Mouse (Mus musculus): ENCODE measurements at regions not wholly inside any gene's neighbourhood (a gene's known extent, or its start where the extent isn't known, plus 50 kb on each side); places are given as distances from the start of the nearest gene placed in this dataset.
"Not testable (repeated sequence)": the region's sequence is repeated elsewhere in the genome, so short reads cannot be mapped to it uniquely, and the experiment has no call there.

DNA sequence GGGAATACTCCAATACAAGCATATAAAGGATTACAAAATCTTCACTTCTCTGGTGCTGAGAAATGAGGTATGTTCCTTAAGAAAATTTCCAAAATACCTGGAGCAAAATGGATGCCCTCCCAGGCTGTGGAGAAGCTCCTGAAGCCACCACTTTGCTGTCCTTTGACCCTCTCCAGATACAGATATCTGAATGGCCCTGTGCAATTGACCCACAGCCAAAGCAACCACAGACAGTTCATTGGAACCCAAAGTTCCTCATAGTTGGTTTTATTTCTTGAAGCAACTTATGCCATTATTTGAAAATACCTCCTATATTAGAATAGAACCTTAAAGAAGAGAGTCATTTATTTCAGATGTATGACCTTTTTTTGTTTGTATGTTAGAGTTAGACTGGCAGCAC lies 891.5 kb downstream of the Pla2g4a start:
- Histone ChIP-seq H3K36me3 (ENCODE audit: control insufficient read depth, insufficient read depth, low read length) (no peaks in the 10 kb centered on the region), H3K27ac (replicated peaks) (no peak overlapping the region), H3K27me3 (ENCODE audit: control insufficient read depth, insufficient read depth, low read length) (no peaks in the 10 kb centered on the region), H3K9me3 (ENCODE audit: control insufficient read depth, low read length) (no peaks in the 10 kb centered on the region), H3K4me1 (replicated peaks; ENCODE audit: control insufficient read depth, insufficient read depth) (no peaks in the 10 kb centered on the region), H3K9ac (ENCODE audit: low read length) (no peak overlapping the region), H3K4me2 (replicated peaks; ENCODE audit: low read depth) (no peak overlapping the region), H3K4me3 (ENCODE audit: low read depth, low read length) (no peak overlapping the region)
- TF ChIP-seq CTCF (IDR thresholded peaks at IDR 0.05; ENCODE audit: low read depth) (no peak), EP300 (optimal IDR thresholded peaks at IDR 0.05) (no peak)
- no peak for ATAC-seq (ENCODE audit: low FRiP score, low TSS enrichment)
- no peak for DNase-seq (ENCODE audit: low spot score)

DNA sequence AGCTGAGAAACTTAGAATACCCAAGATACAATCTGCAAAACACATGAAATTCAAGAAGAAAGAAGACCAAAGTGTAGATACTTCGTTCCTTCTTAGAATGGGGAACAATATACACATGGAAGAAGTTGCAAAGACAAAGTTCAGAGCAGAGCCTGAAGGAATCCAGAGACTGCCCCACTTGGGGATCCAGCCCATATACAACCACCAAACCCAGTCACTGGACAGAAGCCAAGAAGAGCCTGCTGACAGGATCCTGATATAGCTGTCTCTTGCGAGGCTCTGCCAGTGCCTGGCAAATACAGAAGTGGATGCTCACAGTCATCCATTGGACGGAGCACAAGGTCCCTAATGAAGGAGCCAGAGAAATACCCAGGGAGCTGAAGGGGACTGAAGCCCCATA lies 898.1 kb downstream of the Pla2g4a start:
- not testable (repeated sequence) for H3K27me3 ChIP-seq (ENCODE audit: control insufficient read depth, insufficient read depth, low read length); H3K4me2 ChIP-seq (replicated peaks; ENCODE audit: low read depth); H3K9ac ChIP-seq (ENCODE audit: low read length); H3K36me3 ChIP-seq (ENCODE audit: control insufficient read depth, insufficient read depth, low read length); H3K9me3 ChIP-seq (ENCODE audit: control insufficient read depth, low read length); H3K27ac ChIP-seq (replicated peaks); H3K4me3 ChIP-seq (ENCODE audit: low read depth, low read length); ATAC-seq (ENCODE audit: low FRiP score, low TSS enrichment); DNase-seq (ENCODE audit: low spot score); H3K4me1 ChIP-seq (replicated peaks; ENCODE audit: control insufficient read depth, insufficient read depth)
- WGBS, result 79% methylated on average over 3 of the region's 3 CpGs

DNA sequence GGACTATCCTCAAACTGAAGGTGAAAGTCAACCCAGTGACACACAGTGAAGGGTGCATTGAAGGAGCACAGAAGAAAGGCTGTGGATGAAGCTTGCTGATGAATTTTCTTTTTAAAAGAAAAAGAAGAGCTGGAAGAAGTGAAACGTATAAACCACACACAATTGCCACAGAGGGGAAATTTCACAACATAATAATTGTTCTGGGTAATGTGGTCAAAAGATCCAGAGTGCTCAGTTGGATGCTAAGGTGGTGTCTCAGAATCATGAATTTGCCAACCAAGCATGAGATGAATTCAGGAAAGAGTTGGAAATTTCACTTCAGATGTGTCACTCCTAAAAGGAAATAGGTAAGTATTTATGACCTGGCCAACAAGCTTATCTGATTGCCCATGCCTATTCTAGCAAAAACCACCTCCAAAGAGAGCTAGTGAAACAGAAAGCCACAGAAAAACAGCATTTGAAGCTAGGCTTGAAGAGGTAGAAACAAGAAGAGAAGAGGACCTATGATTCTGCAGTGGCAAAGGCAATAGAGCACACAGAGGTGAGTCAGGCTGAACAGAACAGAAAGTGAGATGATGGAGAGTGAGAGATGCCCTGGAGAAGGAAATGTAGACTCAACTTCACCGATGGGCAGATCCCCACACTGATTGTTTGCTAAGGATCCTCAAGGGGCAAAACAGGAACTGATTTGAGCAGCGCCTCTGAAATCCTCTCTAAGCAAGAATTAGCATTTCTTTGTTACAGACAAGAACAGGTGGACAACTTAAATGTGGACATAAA lies 922.7 kb downstream of the Pla2g4a start:
- no peak overlapping the region for H3K27ac ChIP-seq (replicated peaks)
- no peaks in the 10 kb centered on the region for H3K27me3 ChIP-seq (ENCODE audit: control insufficient read depth, insufficient read depth, low read length)
- H3K36me3 ChIP-seq (ENCODE audit: control insufficient read depth, insufficient read depth, low read length), result no peaks in the 10 kb centered on the region
- H3K4me3 ChIP-seq (ENCODE audit: low read depth, low read length), result no peak overlapping the region
- TF ChIP-seq CTCF (IDR thresholded peaks at IDR 0.05; ENCODE audit: low read depth) (no peak), EP300 (optimal IDR thresholded peaks at IDR 0.05) (no peak)
- no peaks in the 10 kb centered on the region for H3K9me3 ChIP-seq (ENCODE audit: control insufficient read depth, low read length)
- no peak for DNase-seq (ENCODE audit: low spot score)
- 69% methylated on average over 3 of the region's 3 CpGs for WGBS
- no peak overlapping the region for H3K9ac ChIP-seq (ENCODE audit: low read length)
- ATAC-seq (ENCODE audit: low FRiP score, low TSS enrichment), result no peak
- H3K4me2 ChIP-seq (replicated peaks; ENCODE audit: low read depth), result no peak overlapping the region
- H3K4me1 ChIP-seq (replicated peaks; ENCODE audit: control insufficient read depth, insufficient read depth), result no peaks in the 10 kb centered on the region

DNA sequence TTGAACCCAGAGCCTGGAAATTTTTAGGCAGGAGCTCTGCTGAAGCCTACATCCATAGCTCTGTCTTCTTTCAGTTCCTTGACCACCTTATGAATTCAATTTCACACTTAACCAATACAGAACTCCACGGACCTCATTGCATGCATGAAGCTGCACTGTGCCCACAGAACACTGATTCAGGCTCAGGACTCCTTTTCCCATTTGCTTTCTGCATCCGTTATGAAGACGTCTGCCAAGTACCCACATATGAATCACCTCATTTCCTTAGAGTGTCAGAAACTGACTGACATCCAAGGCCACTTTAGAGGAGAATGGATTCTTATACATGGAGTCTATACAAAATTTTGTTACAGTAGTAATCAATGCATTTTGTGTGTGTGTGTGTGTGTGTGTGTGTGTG lies 932.8 kb downstream of the Pla2g4a start:
- Histone ChIP-seq H3K9me3 (ENCODE audit: control insufficient read depth, low read length) (no peaks in the 10 kb centered on the region), H3K27me3 (ENCODE audit: control insufficient read depth, insufficient read depth, low read length) (no peaks in the 10 kb centered on the region), H3K4me2 (replicated peaks; ENCODE audit: low read depth) (no peak overlapping the region), H3K4me1 (replicated peaks; ENCODE audit: control insufficient read depth, insufficient read depth) (no peaks in the 10 kb centered on the region), H3K9ac (ENCODE audit: low read length) (no peak overlapping the region), H3K36me3 (ENCODE audit: control insufficient read depth, insufficient read depth, low read length) (no peaks in the 10 kb centered on the region), H3K27ac (replicated peaks) (no peak overlapping the region), H3K4me3 (ENCODE audit: low read depth, low read length) (no peak overlapping the region)
- WGBS, result 74% methylated on average over 3 of the region's 3 CpGs
- ATAC-seq (ENCODE audit: low FRiP score, low TSS enrichment), result no peak
- DNase-seq (ENCODE audit: low spot score), result no peak
- no peak for TF ChIP-seq CTCF (IDR thresholded peaks at IDR 0.05; ENCODE audit: low read depth)
- TF ChIP-seq EP300 (optimal IDR thresholded peaks at IDR 0.05), result no peak

DNA sequence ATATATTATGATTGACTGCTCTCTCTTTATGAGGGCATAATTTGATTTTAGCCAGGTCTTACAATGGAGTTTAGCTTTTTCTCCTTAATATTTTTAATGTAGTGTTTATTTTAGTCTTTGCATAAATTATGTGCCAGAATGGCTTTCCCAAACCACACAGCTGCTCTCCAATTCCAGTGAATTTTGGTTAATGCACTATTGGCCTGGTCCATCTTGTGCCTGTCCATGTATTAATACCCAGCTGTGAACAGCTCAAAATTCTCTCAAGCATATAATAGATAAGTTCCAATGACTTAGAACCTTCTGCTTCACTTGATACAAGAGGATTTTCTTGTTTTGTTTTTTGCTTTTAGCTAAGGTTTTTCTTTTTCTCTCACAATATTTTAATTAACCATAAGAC lies 939.4 kb downstream of the Pla2g4a start:
- H3K36me3 ChIP-seq (ENCODE audit: control insufficient read depth, insufficient read depth, low read length), result no peaks in the 10 kb centered on the region
- DNase-seq (ENCODE audit: low spot score) (no peak), ATAC-seq (ENCODE audit: low FRiP score, low TSS enrichment) (no peak)
- H3K9ac ChIP-seq (ENCODE audit: low read length), result no peak overlapping the region
- H3K4me3 ChIP-seq (ENCODE audit: low read depth, low read length), result no peak overlapping the region
- H3K27me3 ChIP-seq (ENCODE audit: control insufficient read depth, insufficient read depth, low read length), result no peaks in the 10 kb centered on the region
- H3K4me1 ChIP-seq (replicated peaks; ENCODE audit: control insufficient read depth, insufficient read depth), result no peaks in the 10 kb centered on the region
- no peaks in the 10 kb centered on the region for H3K9me3 ChIP-seq (ENCODE audit: control insufficient read depth, low read length)
- no peak for TF ChIP-seq CTCF (IDR thresholded peaks at IDR 0.05; ENCODE audit: low read depth)
- TF ChIP-seq EP300 (optimal IDR thresholded peaks at IDR 0.05), result no peak
- no peak overlapping the region for H3K27ac ChIP-seq (replicated peaks)
- H3K4me2 ChIP-seq (replicated peaks; ENCODE audit: low read depth), result no peak overlapping the region

DNA sequence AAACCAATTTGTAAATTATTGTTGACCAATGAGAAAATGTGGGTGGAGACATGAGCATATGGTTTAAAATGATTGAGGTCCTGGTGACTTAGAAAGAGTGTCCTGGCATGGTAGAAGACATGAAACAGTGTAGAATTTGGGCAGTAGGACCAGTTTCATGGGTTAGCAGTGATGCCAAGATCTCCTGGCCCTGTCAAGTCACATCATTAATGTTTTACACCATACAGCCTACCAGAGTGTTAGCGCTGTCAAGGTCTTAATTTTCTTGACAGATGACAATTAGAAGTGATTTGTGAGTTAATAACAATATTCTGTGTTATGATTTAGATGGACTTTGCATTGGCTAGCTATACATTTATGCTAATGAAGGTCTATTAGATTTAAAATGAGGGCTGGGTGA lies 939.8 kb downstream of the Pla2g4a start:
- H3K9me3 ChIP-seq (ENCODE audit: control insufficient read depth, low read length), result no peaks in the 10 kb centered on the region
- TF ChIP-seq EP300 (optimal IDR thresholded peaks at IDR 0.05), result no peak
- TF ChIP-seq CTCF (IDR thresholded peaks at IDR 0.05; ENCODE audit: low read depth), result no peak
- ATAC-seq (ENCODE audit: low FRiP score, low TSS enrichment), result no peak
- no peak for DNase-seq (ENCODE audit: low spot score)
- WGBS, result 86% methylated on average over 1 of the region's 1 CpGs
- no peak overlapping the region for H3K27ac ChIP-seq (replicated peaks)
- H3K36me3 ChIP-seq (ENCODE audit: control insufficient read depth, insufficient read depth, low read length), result no peaks in the 10 kb centered on the region
- no peak overlapping the region for H3K4me2 ChIP-seq (replicated peaks; ENCODE audit: low read depth)
- H3K4me3 ChIP-seq (ENCODE audit: low read depth, low read length), result no peak overlapping the region
- H3K9ac ChIP-seq (ENCODE audit: low read length), result no peak overlapping the region
- H3K4me1 ChIP-seq (replicated peaks; ENCODE audit: control insufficient read depth, insufficient read depth), result no peaks in the 10 kb centered on the region
- H3K27me3 ChIP-seq (ENCODE audit: control insufficient read depth, insufficient read depth, low read length), result no peaks in the 10 kb centered on the region
